Mouse (Mus musculus): ENCODE data around the gene Fam193a. TPM values are rescaled to one million over a fixed set of nuclear protein-coding genes. Genes with fewer than 3 reads are reported as not detected.

Fam193a gene
- polyA plus RNA-seq, 1 experiment from 2014 or later = 3.3 TPM

DNA sequence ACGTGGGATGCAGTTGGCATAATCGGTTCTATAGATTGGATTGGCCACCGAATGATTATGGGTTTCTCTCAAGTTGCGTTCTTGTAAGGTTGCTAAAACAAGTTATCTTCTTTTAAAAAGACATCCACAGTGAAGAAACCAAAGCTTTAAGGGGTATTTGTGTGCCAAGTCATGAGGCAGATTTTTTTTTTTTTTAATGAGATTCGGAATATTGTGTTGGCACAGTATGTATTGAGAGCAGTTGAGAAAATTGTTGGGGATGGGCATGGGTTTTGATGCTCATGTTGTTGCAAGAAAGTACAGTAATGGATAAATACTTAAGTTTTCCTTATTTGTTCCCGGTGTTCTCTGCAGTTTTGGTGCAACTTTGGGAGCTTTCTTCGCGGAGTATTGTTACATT lies 1.1 kb downstream of the Fam193a start:
- Histone ChIP-seq H3K27me3 (ENCODE audit: control insufficient read depth, insufficient read depth, low read depth, low read length) (no peaks in the 10 kb centered on the region), H3K9me3 (replicated peaks; ENCODE audit: control insufficient read depth, low read length) (no peaks in the 10 kb centered on the region), H3K27ac (ENCODE audit: low read length) (peak overlapping the region; percentile 80), H3K9ac (ENCODE audit: low read depth, low read length) (peak overlapping the region; percentile 92), H3K4me3 (ENCODE audit: low read depth, low read length) (peak overlapping the region; percentile 93), H3K4me1 (ENCODE audit: control insufficient read depth, low read depth, low read length) (peaks cover 19% of the 10 kb centered on the region), H3K4me2 (ENCODE audit: low read depth, low read length) (peak overlapping the region; percentile 89), H3K36me3 (ENCODE audit: control insufficient read depth, insufficient read depth) (no peaks in the 10 kb centered on the region)
- 31% methylated on average over 8 of the region's 8 CpGs for WGBS (ENCODE audit: insufficient replicate concordance)
- ATAC-seq (ENCODE audit: low read depth) = no peak

DNA sequence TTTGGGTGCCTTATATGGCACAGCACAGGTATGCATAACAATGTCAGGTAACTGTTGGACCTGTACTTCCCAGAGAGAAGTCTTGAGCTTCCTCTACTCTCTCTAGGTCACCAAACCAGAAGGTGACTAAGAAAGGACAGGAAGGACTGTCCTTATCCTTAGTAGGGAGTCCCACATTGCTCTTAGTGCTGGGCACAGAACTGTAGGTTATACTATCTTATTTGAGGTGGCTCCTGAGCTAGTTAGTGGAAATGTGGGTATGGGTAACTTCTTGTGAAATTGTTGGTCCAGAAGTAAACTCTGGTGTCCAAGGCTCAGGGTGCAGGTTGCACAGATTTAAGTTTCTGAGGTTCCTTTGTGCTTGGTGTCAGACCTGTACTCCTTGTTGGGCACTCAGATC lies 2.4 kb downstream of the Fam193a start:
- Histone ChIP-seq H3K36me3 (ENCODE audit: control insufficient read depth, insufficient read depth) (no peaks in the 10 kb centered on the region), H3K4me1 (ENCODE audit: control insufficient read depth, low read depth, low read length) (peaks cover 19% of the 10 kb centered on the region), H3K27ac (ENCODE audit: low read length) (no peak overlapping the region), H3K9ac (ENCODE audit: low read depth, low read length) (no peak overlapping the region), H3K9me3 (replicated peaks; ENCODE audit: control insufficient read depth, low read length) (no peaks in the 10 kb centered on the region), H3K4me3 (ENCODE audit: low read depth, low read length) (no peak overlapping the region), H3K27me3 (ENCODE audit: control insufficient read depth, insufficient read depth, low read depth, low read length) (no peaks in the 10 kb centered on the region), H3K4me2 (ENCODE audit: low read depth, low read length) (no peak overlapping the region)
- no peak for ATAC-seq (ENCODE audit: low read depth)

DNA sequence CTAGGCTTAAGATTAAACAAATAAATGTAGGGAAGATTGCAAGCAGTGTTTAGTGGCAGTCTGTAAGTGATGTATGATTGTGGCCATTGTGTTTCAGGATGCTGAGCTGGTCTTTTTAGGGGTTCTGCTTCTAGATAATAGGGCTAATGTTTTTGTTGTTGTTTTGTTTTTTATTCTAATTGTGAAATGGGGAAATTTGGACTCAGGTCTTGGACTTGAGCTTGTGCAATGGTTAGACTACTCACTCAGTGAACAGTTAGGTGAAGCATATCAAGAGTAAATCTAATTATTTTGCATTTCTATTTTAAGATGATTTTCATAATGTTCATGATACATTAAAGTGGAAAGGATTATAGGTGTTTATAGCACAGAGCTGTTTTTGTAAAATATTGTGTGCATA lies 2.8 kb downstream of the Fam193a start:
- no peaks in the 10 kb centered on the region for H3K9me3 ChIP-seq (replicated peaks; ENCODE audit: control insufficient read depth, low read length)
- no peaks in the 10 kb centered on the region for H3K27me3 ChIP-seq (ENCODE audit: control insufficient read depth, insufficient read depth, low read depth, low read length)
- no peak overlapping the region for H3K27ac ChIP-seq (ENCODE audit: low read length)
- H3K4me1 ChIP-seq (ENCODE audit: control insufficient read depth, low read depth, low read length) = peaks cover 19% of the 10 kb centered on the region
- H3K36me3 ChIP-seq (ENCODE audit: control insufficient read depth, insufficient read depth) = no peaks in the 10 kb centered on the region
- H3K9ac ChIP-seq (ENCODE audit: low read depth, low read length) = no peak overlapping the region
- no peak overlapping the region for H3K4me3 ChIP-seq (ENCODE audit: low read depth, low read length)
- no peak overlapping the region for H3K4me2 ChIP-seq (ENCODE audit: low read depth, low read length)
- no peak for ATAC-seq (ENCODE audit: low read depth)

DNA sequence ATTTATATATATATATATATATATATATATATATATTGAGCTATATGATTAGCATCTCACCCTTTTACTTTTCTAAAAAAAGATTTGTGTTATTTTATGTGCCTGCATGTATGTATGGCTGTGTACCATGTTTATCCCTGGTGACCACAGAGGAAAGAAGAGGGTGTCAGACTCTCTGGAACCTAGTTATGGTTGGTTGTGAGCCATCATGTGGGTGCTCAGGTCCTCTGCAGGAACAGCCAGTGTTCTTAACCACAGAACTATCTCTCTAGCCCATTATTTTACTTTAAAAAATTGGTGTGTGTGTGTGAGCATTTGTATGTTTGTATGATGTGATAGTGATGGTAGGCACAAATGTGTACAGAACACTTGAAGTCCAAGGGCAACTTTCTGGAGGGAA lies 9.1 kb downstream of the Fam193a start:
- Histone ChIP-seq H3K36me3 (ENCODE audit: control insufficient read depth, insufficient read depth) (no peaks in the 10 kb centered on the region), H3K4me3 (ENCODE audit: low read depth, low read length) (no peak overlapping the region)

DNA sequence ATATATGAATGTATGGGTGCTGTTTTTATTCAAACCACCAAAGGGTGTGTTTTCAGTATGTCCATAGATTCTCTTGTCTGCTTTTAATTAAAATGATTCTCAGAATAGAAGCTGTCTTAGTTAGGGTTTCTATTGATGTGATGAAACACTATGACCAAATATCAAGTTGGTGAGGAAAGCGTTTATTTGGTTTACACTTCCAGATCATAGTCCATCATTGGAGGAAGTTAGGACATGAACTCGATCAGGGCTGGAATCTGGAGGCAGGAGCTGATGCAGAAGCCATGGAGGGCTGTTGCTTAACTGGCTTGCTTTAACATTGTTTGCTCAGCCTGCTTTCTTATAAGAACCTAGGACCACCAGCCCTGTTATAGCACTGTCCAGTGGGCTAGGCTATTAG lies 12.0 kb downstream of the Fam193a start:
- ATAC-seq (ENCODE audit: low read depth) = peak; percentile 47; the same call in 1 of the 2 replicates
- H3K4me1 ChIP-seq (ENCODE audit: control insufficient read depth, low read depth, low read length) = no peaks in the 10 kb centered on the region; the same call in none of the 2 replicates
- H3K27ac ChIP-seq (ENCODE audit: low read length) = no peak overlapping the region
- peaks cover 5% of the 10 kb centered on the region for H3K9me3 ChIP-seq (replicated peaks; ENCODE audit: control insufficient read depth, low read length)
- H3K27me3 ChIP-seq (ENCODE audit: control insufficient read depth, insufficient read depth, low read depth, low read length) = no peaks in the 10 kb centered on the region
- H3K4me3 ChIP-seq (ENCODE audit: low read depth, low read length) = no peak overlapping the region
- no peak overlapping the region for H3K4me2 ChIP-seq (ENCODE audit: low read depth, low read length)
- H3K9ac ChIP-seq (ENCODE audit: low read depth, low read length) = no peak overlapping the region
- H3K36me3 ChIP-seq (ENCODE audit: control insufficient read depth, insufficient read depth) = peaks cover 8% of the 10 kb centered on the region
- WGBS (ENCODE audit: insufficient replicate concordance) = 65% methylated on average over 2 of the region's 2 CpGs

More for the DNA sequence above, 9.1 kb downstream of the Fam193a start:
- Histone ChIP-seq H3K27ac (ENCODE audit: low read length) (no peak overlapping the region), H3K4me1 (ENCODE audit: control insufficient read depth, low read depth, low read length) (no peaks in the 10 kb centered on the region; the same call in none of the 2 replicates), H3K4me2 (ENCODE audit: low read depth, low read length) (no peak overlapping the region), H3K27me3 (ENCODE audit: control insufficient read depth, insufficient read depth, low read depth, low read length) (no peaks in the 10 kb centered on the region), H3K9ac (ENCODE audit: low read depth, low read length) (no peak overlapping the region), H3K9me3 (replicated peaks; ENCODE audit: control insufficient read depth, low read length) (no peaks in the 10 kb centered on the region)
- ATAC-seq (ENCODE audit: low read depth) = no peak

DNA sequence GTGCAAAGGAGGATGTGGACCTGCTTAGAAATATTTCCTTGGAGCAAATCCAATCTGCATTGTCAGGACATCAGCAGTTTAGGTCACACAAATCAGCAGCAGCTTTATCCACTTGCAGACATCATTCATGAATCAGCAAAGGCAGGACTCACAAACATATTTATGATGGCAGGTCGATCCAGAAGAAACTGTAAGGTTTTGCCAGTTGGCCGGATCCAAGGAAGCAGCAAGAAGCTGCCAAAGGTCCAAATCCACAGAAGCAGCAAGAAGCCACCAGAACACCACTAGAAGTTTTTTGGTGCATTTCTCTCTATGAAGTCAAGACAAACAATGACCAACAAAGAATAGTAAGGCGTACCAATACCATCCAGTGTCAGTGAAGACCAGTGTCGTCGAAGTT lies 15.9 kb downstream of the Fam193a start:
- H3K36me3 ChIP-seq (ENCODE audit: control insufficient read depth, insufficient read depth) = peaks cover 8% of the 10 kb centered on the region
- no peak overlapping the region for H3K4me3 ChIP-seq (ENCODE audit: low read depth, low read length)
- H3K4me1 ChIP-seq (ENCODE audit: control insufficient read depth, low read depth, low read length) = no peaks in the 10 kb centered on the region
- H3K4me2 ChIP-seq (ENCODE audit: low read depth, low read length) = no peak overlapping the region
- no peak overlapping the region for H3K9ac ChIP-seq (ENCODE audit: low read depth, low read length)
- 89% methylated on average over 5 of the region's 5 CpGs for WGBS (ENCODE audit: insufficient replicate concordance)
- H3K27me3 ChIP-seq (ENCODE audit: control insufficient read depth, insufficient read depth, low read depth, low read length) = no peaks in the 10 kb centered on the region
- peaks cover 5% of the 10 kb centered on the region for H3K9me3 ChIP-seq (replicated peaks; ENCODE audit: control insufficient read depth, low read length)
- no peak overlapping the region for H3K27ac ChIP-seq (ENCODE audit: low read length)
- no peak for ATAC-seq (ENCODE audit: low read depth)

DNA sequence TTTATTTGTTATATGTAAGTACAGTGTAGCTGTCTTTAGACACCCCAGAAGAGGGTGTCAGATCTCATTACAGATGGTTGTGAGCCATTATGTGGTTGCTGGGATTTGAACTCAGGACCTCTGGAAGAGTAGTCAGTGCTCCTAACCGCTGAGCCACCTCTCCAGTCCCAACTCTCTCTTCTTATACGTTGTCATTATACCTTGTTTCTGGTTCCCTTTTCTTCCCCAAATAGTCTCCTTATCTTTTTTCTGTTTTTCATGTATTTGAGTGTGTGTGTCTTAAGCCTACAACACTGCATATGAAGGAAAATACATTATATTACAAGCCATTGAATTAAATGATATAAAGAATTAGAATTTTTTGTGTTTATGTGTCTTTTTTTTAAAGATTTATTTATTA lies 17.0 kb downstream of the Fam193a start:
- no peaks in the 10 kb centered on the region for H3K27me3 ChIP-seq (ENCODE audit: control insufficient read depth, insufficient read depth, low read depth, low read length)
- H3K4me3 ChIP-seq (ENCODE audit: low read depth, low read length) = no peak overlapping the region
- 74% methylated on average over 2 of the region's 2 CpGs for WGBS (ENCODE audit: insufficient replicate concordance)
- H3K36me3 ChIP-seq (ENCODE audit: control insufficient read depth, insufficient read depth) = peaks cover 8% of the 10 kb centered on the region
- H3K4me2 ChIP-seq (ENCODE audit: low read depth, low read length) = no peak overlapping the region
- H3K9me3 ChIP-seq (replicated peaks; ENCODE audit: control insufficient read depth, low read length) = peaks cover 5% of the 10 kb centered on the region
- no peak for ATAC-seq (ENCODE audit: low read depth)
- no peak overlapping the region for H3K9ac ChIP-seq (ENCODE audit: low read depth, low read length)
- H3K27ac ChIP-seq (ENCODE audit: low read length) = no peak overlapping the region
- no peaks in the 10 kb centered on the region for H3K4me1 ChIP-seq (ENCODE audit: control insufficient read depth, low read depth, low read length)

DNA sequence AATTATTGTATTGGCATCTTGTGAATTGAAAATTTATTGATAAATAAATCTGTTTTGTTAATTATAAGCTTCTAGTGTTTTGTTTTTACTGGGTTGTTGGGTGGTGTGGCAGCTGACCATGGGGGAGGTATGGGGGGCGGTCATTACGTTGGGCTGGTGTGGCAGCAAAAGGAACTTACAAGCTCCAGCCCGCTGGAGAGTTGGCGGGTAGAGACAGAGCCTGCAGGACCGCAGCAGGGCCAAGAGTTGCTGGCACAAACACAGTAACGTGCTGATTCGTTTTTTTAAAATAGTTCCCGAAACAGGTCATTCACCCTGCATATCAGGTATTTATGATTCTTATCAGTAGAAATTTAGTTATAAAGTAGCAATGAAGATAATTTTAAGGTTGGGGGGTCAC lies 23.5 kb downstream of the Fam193a start:
- no peak overlapping the region for H3K4me2 ChIP-seq (ENCODE audit: low read depth, low read length)
- H3K36me3 ChIP-seq (ENCODE audit: control insufficient read depth, insufficient read depth) = no peaks in the 10 kb centered on the region
- H3K9ac ChIP-seq (ENCODE audit: low read depth, low read length) = no peak overlapping the region
- ATAC-seq (ENCODE audit: low read depth) = no peak
- H3K4me1 ChIP-seq (ENCODE audit: control insufficient read depth, low read depth, low read length) = no peaks in the 10 kb centered on the region; the same call in 1 of the 2 replicates
- no peaks in the 10 kb centered on the region for H3K27me3 ChIP-seq (ENCODE audit: control insufficient read depth, insufficient read depth, low read depth, low read length)
- H3K9me3 ChIP-seq (replicated peaks; ENCODE audit: control insufficient read depth, low read length) = no peaks in the 10 kb centered on the region
- H3K27ac ChIP-seq (ENCODE audit: low read length) = no peak overlapping the region
- 83% methylated on average over 8 of the region's 8 CpGs for WGBS (ENCODE audit: insufficient replicate concordance)
- H3K4me3 ChIP-seq (ENCODE audit: low read depth, low read length) = no peak overlapping the region

DNA sequence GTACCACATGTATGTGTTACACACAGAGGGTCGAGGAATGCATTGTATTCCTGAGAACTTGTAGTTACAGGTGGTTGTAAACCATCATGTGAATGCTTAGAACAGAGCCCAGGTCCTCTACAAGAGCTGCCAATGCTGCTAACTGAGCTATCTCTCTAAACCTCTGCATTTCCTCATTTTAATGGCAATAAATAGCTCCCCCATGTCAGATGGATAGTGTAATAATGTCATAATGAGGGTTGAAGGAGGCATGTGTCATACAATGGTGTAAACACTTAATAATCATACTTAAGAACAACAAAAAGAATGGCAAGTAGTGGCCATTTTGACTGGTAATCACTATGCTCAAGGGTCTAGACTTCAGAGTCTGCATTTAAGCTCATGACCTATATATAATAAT lies 25.6 kb downstream of the Fam193a start:
- Histone ChIP-seq H3K4me2 (ENCODE audit: low read depth, low read length) (no peak overlapping the region), H3K36me3 (ENCODE audit: control insufficient read depth, insufficient read depth) (no peaks in the 10 kb centered on the region), H3K27me3 (ENCODE audit: control insufficient read depth, insufficient read depth, low read depth, low read length) (no peaks in the 10 kb centered on the region), H3K9ac (ENCODE audit: low read depth, low read length) (no peak overlapping the region), H3K4me3 (ENCODE audit: low read depth, low read length) (no peak overlapping the region), H3K27ac (ENCODE audit: low read length) (no peak overlapping the region), H3K4me1 (ENCODE audit: control insufficient read depth, low read depth, low read length) (peaks cover 4% of the 10 kb centered on the region; the same call in 1 of the 2 replicates), H3K9me3 (replicated peaks; ENCODE audit: control insufficient read depth, low read length) (no peaks in the 10 kb centered on the region)
- whole genome bisulfite sequencing (ENCODE audit: insufficient replicate concordance) = 70% methylated on average over 1 of the region's 1 CpGs
- ATAC-seq (ENCODE audit: low read depth) = no peak

All from liver, embryonic 16.5 days (tissue).